Mouse (Mus musculus): ENCODE results near the gene Tnks2. TPM values are rescaled to one million over a fixed set of nuclear protein-coding genes. Genes with fewer than 3 reads are reported as not detected.

Tnks2 gene
- polyA plus RNA-seq, 2 experiments: 19.0 to 19.4 TPM

DNA sequence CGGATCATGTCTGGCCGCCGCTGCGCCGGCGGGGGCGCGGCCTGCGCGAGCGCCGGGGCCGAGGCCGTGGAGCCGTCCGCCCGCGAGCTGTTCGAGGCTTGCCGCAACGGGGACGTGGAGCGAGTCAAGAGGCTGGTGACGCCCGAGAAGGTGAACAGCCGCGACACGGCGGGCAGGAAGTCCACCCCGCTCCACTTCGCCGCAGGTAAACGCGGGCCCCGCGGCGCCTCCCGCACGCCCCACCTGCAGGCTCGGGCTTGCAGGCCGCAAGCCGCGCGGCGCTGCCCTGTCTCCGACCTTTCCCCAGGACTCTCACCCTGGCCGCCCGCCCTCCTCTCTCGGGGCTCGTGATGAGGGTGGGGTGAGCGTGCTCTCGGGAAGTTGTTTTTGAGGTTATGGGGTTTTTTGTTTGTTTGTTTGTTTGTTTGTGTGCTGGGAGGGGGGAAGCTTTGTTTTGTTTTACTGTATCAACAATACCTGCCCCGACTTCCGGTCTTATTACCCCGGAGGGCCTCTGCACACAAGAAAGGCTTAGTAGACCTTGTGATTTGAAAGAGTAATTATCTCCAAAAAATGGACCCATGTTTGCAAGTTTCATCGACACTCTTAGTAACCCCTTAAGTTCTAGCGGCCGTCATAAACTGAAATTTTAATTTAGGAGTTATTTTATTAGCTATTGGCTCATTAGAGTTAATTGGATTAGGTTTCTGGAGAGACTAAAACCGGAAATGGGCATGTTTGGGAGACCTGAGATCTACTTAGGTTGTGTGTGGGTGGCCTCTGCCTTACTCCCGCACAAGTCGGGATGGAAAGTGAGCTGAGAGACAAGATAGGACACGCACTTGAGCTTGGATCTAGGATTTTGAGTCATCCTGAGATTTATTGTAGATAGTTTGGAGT lies 750 bp downstream of the Tnks2 start:
- peak overlapping the region; percentile 98 for H3K4me2 ChIP-seq (ENCODE audit: low read depth)
- DNase-seq (ENCODE audit: low read depth in 3 of 3, low spot score in 3 of 3) (peak; percentile 23 to 38 (median 28)), ATAC-seq (ENCODE audit: insufficient read depth) (peak; percentile 70)
- under 1% methylated on average over 61 of the region's 62 CpGs for WGBS (ENCODE audit: insufficient replicate concordance)
- H3K27ac ChIP-seq: peak overlapping the region; percentile 85
- no peaks in the 10 kb centered on the region for H3K36me3 ChIP-seq (replicated peaks; ENCODE audit: control insufficient read depth, insufficient read depth, low read depth)
- H3K4me1 ChIP-seq (replicated peaks; ENCODE audit: control insufficient read depth in 2 of 2, insufficient read depth in 2 of 2, low read length in 1 of 2): peaks cover 6 to 16% of the 10 kb centered on the region in 2 experiments; a peak in 3 of 4 replicates
- TF ChIP-seq EP300 (IDR thresholded peaks at IDR 0.05; ENCODE audit: low read depth): no peak
- TF ChIP-seq CTCF (IDR thresholded peaks at IDR 0.05; ENCODE audit: low read depth): no peak
- no peaks in the 10 kb centered on the region for H3K9me3 ChIP-seq (ENCODE audit: control insufficient read depth, low read length)
- peak overlapping the region; percentile 96 for H3K9ac ChIP-seq (replicated peaks)
- peak overlapping the region; percentile 90 to 91 for H3K4me3 ChIP-seq (ENCODE audit: insufficient read depth in 1 of 2, low read depth in 2 of 2, low read length in 2 of 2)
- no peaks in the 10 kb centered on the region for H3K27me3 ChIP-seq (ENCODE audit: control insufficient read depth, insufficient read depth, low read length)

DNA sequence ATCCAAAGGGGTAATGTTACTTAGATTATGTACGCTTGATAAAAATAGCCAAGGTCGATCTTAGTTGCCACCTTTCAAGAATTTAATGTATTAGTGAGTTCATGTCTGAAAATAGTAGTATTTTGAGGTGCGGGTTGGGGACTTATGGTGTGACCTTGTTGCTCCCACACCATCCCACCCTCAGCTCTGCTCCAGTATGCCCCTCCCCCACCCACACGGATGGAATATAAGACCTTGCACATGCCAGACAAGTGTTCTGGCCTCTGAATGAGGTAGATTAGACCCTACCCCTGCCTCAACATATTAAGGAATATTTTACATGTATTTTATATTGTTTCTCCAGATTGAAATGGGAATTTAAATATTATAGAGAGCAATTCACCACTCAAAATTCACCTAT lies 2.0 kb downstream of the Tnks2 start:
- no peaks in the 10 kb centered on the region for H3K9me3 ChIP-seq (ENCODE audit: control insufficient read depth, low read length)
- H3K4me3 ChIP-seq (ENCODE audit: insufficient read depth in 1 of 2, low read depth in 2 of 2, low read length in 2 of 2): peak overlapping the region; percentile 38 to 91; a peak in 3 of 4 replicates
- ATAC-seq (ENCODE audit: insufficient read depth): no peak
- peak overlapping the region; percentile 98 for H3K4me2 ChIP-seq (ENCODE audit: low read depth)
- H3K27ac ChIP-seq: no peak overlapping the region
- peaks cover 6 to 16% of the 10 kb centered on the region in 2 experiments; a peak in 3 of 4 replicates for H3K4me1 ChIP-seq (replicated peaks; ENCODE audit: control insufficient read depth in 2 of 2, insufficient read depth in 2 of 2, low read length in 1 of 2)
- no peak for DNase-seq (ENCODE audit: low read depth in 3 of 3, low spot score in 3 of 3)
- no peak overlapping the region; the same call in 1 of the 2 replicates for H3K9ac ChIP-seq (replicated peaks)
- H3K36me3 ChIP-seq (replicated peaks; ENCODE audit: control insufficient read depth, insufficient read depth, low read depth): no peaks in the 10 kb centered on the region
- WGBS (ENCODE audit: insufficient replicate concordance): 36% methylated on average over 4 of the region's 4 CpGs
- TF ChIP-seq EP300 (IDR thresholded peaks at IDR 0.05; ENCODE audit: low read depth) (no peak), CTCF (IDR thresholded peaks at IDR 0.05; ENCODE audit: low read depth) (no peak)
- no peaks in the 10 kb centered on the region for H3K27me3 ChIP-seq (ENCODE audit: control insufficient read depth, insufficient read depth, low read length)

DNA sequence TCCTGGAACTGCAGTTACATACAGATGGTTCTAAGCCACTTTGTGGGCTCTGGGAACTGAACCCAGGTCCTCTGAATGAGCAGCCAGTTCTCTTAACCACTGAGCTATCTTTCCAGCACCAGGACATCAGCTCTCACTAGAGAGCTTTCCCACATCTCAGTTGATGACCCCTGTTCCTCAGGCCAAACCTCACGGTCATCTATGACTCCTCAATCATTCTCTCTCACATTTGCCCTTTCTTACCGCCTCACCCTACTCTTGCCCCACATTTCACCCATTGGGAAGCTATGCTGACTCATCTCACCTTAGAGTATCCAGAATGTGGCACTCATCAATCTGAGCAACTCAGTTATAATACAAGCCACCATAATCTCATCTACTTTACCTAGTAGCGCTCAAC lies 6.3 kb downstream of the Tnks2 start:
- Histone ChIP-seq H3K27me3 (ENCODE audit: control insufficient read depth, insufficient read depth, low read length) (no peaks in the 10 kb centered on the region), H3K4me3 (ENCODE audit: insufficient read depth in 1 of 2, low read depth in 2 of 2, low read length in 2 of 2) (no peak overlapping the region), H3K4me1 (replicated peaks; ENCODE audit: control insufficient read depth in 2 of 2, insufficient read depth in 2 of 2, low read length in 1 of 2) (peaks cover 6 to 9% of the 10 kb centered on the region in 2 experiments; a peak in 3 of 4 replicates), H3K27ac (no peak overlapping the region), H3K9ac (replicated peaks) (no peak overlapping the region), H3K36me3 (replicated peaks; ENCODE audit: control insufficient read depth, insufficient read depth, low read depth) (no peaks in the 10 kb centered on the region), H3K9me3 (ENCODE audit: control insufficient read depth, low read length) (no peaks in the 10 kb centered on the region), H3K4me2 (ENCODE audit: low read depth) (no peak overlapping the region)
- no peak for ATAC-seq (ENCODE audit: insufficient read depth)
- WGBS (ENCODE audit: insufficient replicate concordance): 71% methylated on average over 3 of the region's 3 CpGs
- TF ChIP-seq EP300 (IDR thresholded peaks at IDR 0.05; ENCODE audit: low read depth) (no peak), CTCF (IDR thresholded peaks at IDR 0.05; ENCODE audit: low read depth) (no peak)
- DNase-seq (ENCODE audit: low read depth in 3 of 3, low spot score in 3 of 3): no peak

DNA sequence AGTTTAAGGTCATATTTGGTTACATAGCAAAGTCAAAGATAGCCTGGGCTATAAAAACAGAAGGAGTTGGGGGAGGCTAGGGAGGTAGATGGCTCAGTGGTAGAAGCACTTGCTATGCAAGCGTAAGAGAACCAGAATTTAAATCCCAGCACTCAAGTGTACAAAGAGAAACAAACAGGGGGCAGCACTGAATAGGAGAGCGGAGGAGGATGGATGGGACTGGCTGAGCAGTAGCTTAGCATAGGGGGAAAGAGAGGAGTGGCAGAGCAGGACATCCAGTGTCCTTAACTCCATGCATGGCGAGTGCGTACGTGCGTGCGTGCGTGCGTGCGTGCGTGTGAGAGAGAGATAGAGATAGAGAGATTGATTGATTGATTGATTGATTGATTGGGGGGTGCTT lies 9.8 kb downstream of the Tnks2 start:
- Histone ChIP-seq H3K9ac (replicated peaks) (no peak overlapping the region), H3K4me1 (replicated peaks; ENCODE audit: control insufficient read depth in 2 of 2, insufficient read depth in 2 of 2, low read length in 1 of 2) (no peaks in the 10 kb centered on the region), H3K36me3 (replicated peaks; ENCODE audit: control insufficient read depth, insufficient read depth, low read depth) (peaks cover 5% of the 10 kb centered on the region), H3K27me3 (ENCODE audit: control insufficient read depth, insufficient read depth, low read length) (no peaks in the 10 kb centered on the region), H3K4me3 (ENCODE audit: insufficient read depth in 1 of 2, low read depth in 2 of 2, low read length in 2 of 2) (no peak overlapping the region), H3K4me2 (ENCODE audit: low read depth) (no peak overlapping the region), H3K9me3 (ENCODE audit: control insufficient read depth, low read length) (no peaks in the 10 kb centered on the region), H3K27ac (no peak overlapping the region)
- 86% methylated on average over 11 of the region's 11 CpGs for WGBS (ENCODE audit: insufficient replicate concordance)
- TF ChIP-seq CTCF (IDR thresholded peaks at IDR 0.05; ENCODE audit: low read depth) (no peak), EP300 (IDR thresholded peaks at IDR 0.05; ENCODE audit: low read depth) (no peak)
- no peak for DNase-seq (ENCODE audit: low read depth in 3 of 3, low spot score in 3 of 3)
- no peak for ATAC-seq (ENCODE audit: insufficient read depth)

DNA sequence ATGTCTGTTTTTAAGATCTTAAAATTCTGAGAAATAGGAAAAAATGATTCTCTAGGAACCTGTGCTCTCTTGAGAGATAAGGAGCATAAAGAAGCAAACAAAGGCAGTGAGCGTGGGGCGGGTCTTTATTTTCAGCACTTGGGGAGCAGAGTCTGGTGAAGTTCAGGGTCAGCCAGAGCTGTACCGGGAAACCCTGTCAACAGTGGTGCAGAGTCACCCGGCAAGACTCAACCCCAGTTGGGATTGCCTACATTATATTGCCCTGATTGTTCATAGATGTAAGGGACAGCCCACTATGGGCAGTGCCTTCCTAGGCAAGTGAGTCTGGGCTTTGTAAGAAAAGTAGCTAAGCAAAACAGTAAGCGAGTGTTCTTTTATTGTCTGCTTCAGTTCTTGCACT lies 11.9 kb downstream of the Tnks2 start:
- no peaks in the 10 kb centered on the region for H3K9me3 ChIP-seq (ENCODE audit: control insufficient read depth, low read length)
- ATAC-seq (ENCODE audit: insufficient read depth): no peak
- peaks cover 16% of the 10 kb centered on the region for H3K36me3 ChIP-seq (replicated peaks; ENCODE audit: control insufficient read depth, insufficient read depth, low read depth)
- H3K4me2 ChIP-seq (ENCODE audit: low read depth): no peak overlapping the region
- H3K4me1 ChIP-seq (replicated peaks; ENCODE audit: control insufficient read depth in 2 of 2, insufficient read depth in 2 of 2, low read length in 1 of 2): no peaks in the 10 kb centered on the region
- no peak overlapping the region for H3K9ac ChIP-seq (replicated peaks)
- no peak overlapping the region for H3K4me3 ChIP-seq (ENCODE audit: insufficient read depth in 1 of 2, low read depth in 2 of 2, low read length in 2 of 2)
- no peaks in the 10 kb centered on the region for H3K27me3 ChIP-seq (ENCODE audit: control insufficient read depth, insufficient read depth, low read length)
- no peak for DNase-seq (ENCODE audit: low read depth in 3 of 3, low spot score in 3 of 3)
- 60% methylated on average over 5 of the region's 5 CpGs for WGBS (ENCODE audit: insufficient replicate concordance)
- TF ChIP-seq EP300 (IDR thresholded peaks at IDR 0.05; ENCODE audit: low read depth) (no peak), CTCF (IDR thresholded peaks at IDR 0.05; ENCODE audit: low read depth) (no peak)
- H3K27ac ChIP-seq: no peak overlapping the region

All from liver, embryonic 14.5 days (tissue).